Mouse (Mus musculus) c-Kit-positive CD71-negative TER-119-negative erythroid progenitor cells, embryonic 14.5 days (primary cell): ENCODE results near the gene Ap1m1.
A peak's percentile ranks its signal among the peaks of the same experiment; 100 is the strongest.

Source experiments
- DNase-seq: peaks from one replicate; pipeline ENCODE4 v3.0.0-alpha.2; 2013; ENCODE audit warnings: low read depth

Gene Ap1m1

GRCm38 (mm10) chr8:72259862-72260261 is 20.0 kb downstream of the Ap1m1 start:
- no peak for DNase-seq

- no peak for DNase-seq
Observed at GRCm38 (mm10) chr8:72260585-72260984, 20.8 kb downstream of the Ap1m1 start.

GRCm38 (mm10) chr8:72261019-72261418 is 21.2 kb downstream of the Ap1m1 start:
- peak; percentile 72 for DNase-seq

- no peak for DNase-seq
Observed at GRCm38 (mm10) chr8:72261431-72261830, 21.6 kb downstream of the Ap1m1 start.

GRCm38 (mm10) chr8:72261872-72262271 is 22.1 kb downstream of the Ap1m1 start:
- DNase-seq: no peak

GRCm38 (mm10) chr8:72262756-72263155 is 22.9 kb downstream of the Ap1m1 start:
- no peak for DNase-seq

GRCm38 (mm10) chr8:72263451-72263850 is 23.6 kb downstream of the Ap1m1 start:
- DNase-seq: no peak

GRCm38 (mm10) chr8:72265342-72265741 is 25.5 kb downstream of the Ap1m1 start:
- no peak for DNase-seq

GRCm38 (mm10) chr8:72266671-72267070 is 26.9 kb downstream of the Ap1m1 start:
- DNase-seq: no peak

- DNase-seq: no peak
Observed at GRCm38 (mm10) chr8:72267106-72267505, 27.3 kb downstream of the Ap1m1 start.

- DNase-seq: peak; percentile 90
Observed at GRCm38 (mm10) chr8:72268356-72268755, 28.5 kb downstream of the Ap1m1 start.

GRCm38 (mm10) chr8:72270606-72271005 is 30.8 kb downstream of the Ap1m1 start:
- no peak for DNase-seq

GRCm38 (mm10) chr8:72271051-72271660 is 31.3 kb downstream of the Ap1m1 start:
- no peak for DNase-seq

GRCm38 (mm10) chr8:72271691-72272090 is 31.9 kb downstream of the Ap1m1 start:
- no peak for DNase-seq

- peak; percentile 69 for DNase-seq
Observed at GRCm38 (mm10) chr8:72272361-72272760, 32.5 kb downstream of the Ap1m1 start.

GRCm38 (mm10) chr8:72273111-72273770 is 33.4 kb downstream of the Ap1m1 start:
- DNase-seq: no peak

- DNase-seq: no peak
Observed at GRCm38 (mm10) chr8:72273807-72274206, 34.0 kb downstream of the Ap1m1 start.

- DNase-seq: no peak
Observed at GRCm38 (mm10) chr8:72277244-72277643, 37.4 kb downstream of the Ap1m1 start.

- DNase-seq: no peak
Observed at GRCm38 (mm10) chr8:72279151-72279550, 39.3 kb downstream of the Ap1m1 start.

GRCm38 (mm10) chr8:72281634-72282033 is 41.8 kb downstream of the Ap1m1 start:
- DNase-seq: no peak

- DNase-seq: no peak
Observed at GRCm38 (mm10) chr8:72285285-72285684, 45.5 kb downstream of the Ap1m1 start.

GRCm38 (mm10) chr8:72289051-72289450 is 49.2 kb downstream of the Ap1m1 start:
- DNase-seq: no peak

- no peak for DNase-seq
Observed at GRCm38 (mm10) chr8:72291104-72291503, 51.3 kb downstream of the Ap1m1 start.

GRCm38 (mm10) chr8:72293309-72293708 is 53.5 kb downstream of the Ap1m1 start:
- no peak for DNase-seq
